Mouse (Mus musculus) megakaryocyte progenitor cell, adult 5-6 weeks (primary cell): ENCODE data around the gene Snx13. TPM values are rescaled to one million over a fixed set of nuclear protein-coding genes. Genes with fewer than 3 reads are reported as not detected.

Experiments
- ATAC-seq: replicated peaks from 2 replicates; pipeline ENCODE4 v1.8.0; 2016; ENCODE audit warnings: mild to moderate bottlenecking, moderate TSS enrichment, inconsistent platforms; ENCODE audit not compliant: poor library complexity
- total RNA-seq, 2 experiments: library from RNA; stranded (forward) in 1 of 2; stranded (reverse) in 1 of 2; fragments of 157-497, 149-512 nt in 1 of 2; fragments of 200-1000 nt in 1 of 2; gene quantifications; 2 replicates each; pipeline versions ENCODE4 v1.2.3 to v1.2.4; 2015 to 2017

The Snx13 gene
- total RNA-seq, 2 experiments from 2014 or later, result 16.9 to 23.2 TPM

- ATAC-seq, result peak; percentile 51
Observed at GRCm38 (mm10) chr12:35046310-35046998, 532 bp upstream of the Snx13 start.

GRCm38 (mm10) chr12:35047320-35048225 lies 587 bp downstream of the Snx13 start:
- peak; percentile 55 for ATAC-seq

- no peak for ATAC-seq
Observed at GRCm38 (mm10) chr12:35048891-35049290, 1.9 kb downstream of the Snx13 start.

GRCm38 (mm10) chr12:35050501-35050900 lies 3.5 kb downstream of the Snx13 start:
- ATAC-seq, result no peak

GRCm38 (mm10) chr12:35050964-35051758 lies 4.2 kb downstream of the Snx13 start:
- ATAC-seq, result no peak

- ATAC-seq, result peak; percentile 58
Observed at GRCm38 (mm10) chr12:35054420-35054819, 7.4 kb downstream of the Snx13 start.

GRCm38 (mm10) chr12:35055114-35056095 lies 8.4 kb downstream of the Snx13 start:
- ATAC-seq, result no peak

GRCm38 (mm10) chr12:35063697-35064468 lies 16.9 kb downstream of the Snx13 start:
- ATAC-seq, result no peak

- ATAC-seq, result no peak
Observed at GRCm38 (mm10) chr12:35067621-35068020, 20.6 kb downstream of the Snx13 start.

GRCm38 (mm10) chr12:35071336-35071735 lies 24.4 kb downstream of the Snx13 start:
- no peak for ATAC-seq

- ATAC-seq, result no peak
Observed at GRCm38 (mm10) chr12:35072178-35072577, 25.2 kb downstream of the Snx13 start.

GRCm38 (mm10) chr12:35075993-35076392 lies 29.0 kb downstream of the Snx13 start:
- ATAC-seq, result no peak

GRCm38 (mm10) chr12:35123549-35123948 lies 76.6 kb downstream of the Snx13 start:
- 0 out of 2 replicates have a peak, but pooled peaks have one; percentile 31 for ATAC-seq

GRCm38 (mm10) chr12:35153186-35153585 lies 106.2 kb downstream of the Snx13 start:
- no peak for ATAC-seq

GRCm38 (mm10) chr12:35154149-35154548 lies 107.2 kb downstream of the Snx13 start:
- 0 out of 2 replicates have a peak, but pooled peaks have one; percentile 17 for ATAC-seq

- ATAC-seq, result no peak
Observed at GRCm38 (mm10) chr12:35157237-35157636, 110.3 kb downstream of the Snx13 start.

GRCm38 (mm10) chr12:35161690-35162089 lies 114.7 kb downstream of the Snx13 start:
- ATAC-seq, result no peak

GRCm38 (mm10) chr12:35170275-35170674 lies 123.3 kb downstream of the Snx13 start:
- ATAC-seq, result no peak

- ATAC-seq, result no peak
Observed at GRCm38 (mm10) chr12:35175938-35176337, 129.0 kb downstream of the Snx13 start.
